Mouse (Mus musculus): ENCODE measurements at regions not wholly inside any gene's neighbourhood (a gene's known extent, or its start where the extent isn't known, plus 50 kb on each side); places are given as distances from the start of the nearest gene placed in this dataset.
A peak's percentile ranks its signal among the peaks of the same experiment; 100 is the strongest.

- peaks cover 53% of the 10 kb centered on the region for H3K27me3 ChIP-seq (ENCODE audit: poor library complexity, severe bottlenecking)
- 0 out of 2 replicates have a peak overlapping the region, but pooled peaks have one; percentile 79 for H3K27ac ChIP-seq
- no peak for DNase-seq (ENCODE audit: extremely low spot score, low spot score)
- H3K4me1 ChIP-seq = peaks cover 14% of the 10 kb centered on the region
- no peaks in the 10 kb centered on the region for H3K36me3 ChIP-seq (replicated peaks)
- peak overlapping the region; percentile 65 for H3K4me3 ChIP-seq
- no peaks in the 10 kb centered on the region for H3K9me3 ChIP-seq
- 10% methylated on average over 9 of the region's 9 CpGs for WGBS
Observed at GRCm38 (mm10) chr6:71012436-71012822, 56.1 kb downstream of the Foxi3 start.

GRCm38 (mm10) chr6:71012823-71013461, 56.6 kb downstream of the Foxi3 start:
- peak; percentile 74 for DNase-seq (ENCODE audit: extremely low spot score, low spot score)
- Histone ChIP-seq H3K36me3 (replicated peaks) (no peaks in the 10 kb centered on the region), H3K4me3 (peak overlapping the region; percentile 65), H3K9me3 (no peaks in the 10 kb centered on the region), H3K4me1 (peaks cover 14% of the 10 kb centered on the region), H3K27me3 (ENCODE audit: poor library complexity, severe bottlenecking) (peaks cover 53% of the 10 kb centered on the region), H3K27ac (peak overlapping the region; percentile 79)
- WGBS = under 1% methylated on average over 38 of the region's 38 CpGs

- peaks cover 22% of the 10 kb centered on the region for H3K4me1 ChIP-seq
- no peak overlapping the region for H3K27ac ChIP-seq
- H3K36me3 ChIP-seq (replicated peaks) = no peaks in the 10 kb centered on the region
- no peaks in the 10 kb centered on the region for H3K9me3 ChIP-seq
- peaks cover 62% of the 10 kb centered on the region for H3K27me3 ChIP-seq (ENCODE audit: poor library complexity, severe bottlenecking)
- no peak overlapping the region for H3K4me3 ChIP-seq
- WGBS = 14% methylated on average over 1 of the region's 1 CpGs
- no peak for DNase-seq (ENCODE audit: extremely low spot score, low spot score)
Observed at GRCm38 (mm10) chr6:71016388-71016787, 60.1 kb downstream of the Foxi3 start.

DNA sequence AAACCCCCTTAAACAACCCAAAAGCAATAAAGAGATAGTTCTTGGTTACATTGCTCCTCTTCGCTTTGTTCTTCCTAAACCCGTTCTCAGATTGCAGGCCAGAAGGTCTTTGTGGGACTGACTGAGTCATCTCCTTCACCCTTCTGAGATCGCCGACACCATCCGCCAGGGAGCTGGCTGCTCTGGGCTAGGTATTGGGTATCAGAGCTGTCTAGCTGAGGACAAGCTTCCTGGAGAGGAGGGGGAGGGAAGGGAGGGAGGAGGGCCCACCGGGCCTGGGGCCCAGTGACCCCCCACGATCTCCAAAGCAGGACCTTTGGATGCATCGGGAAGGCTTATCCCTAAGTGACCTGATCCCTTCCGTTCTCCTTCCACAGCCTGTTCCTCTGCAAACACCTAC, 65.0 kb downstream of the Foxi3 start:
- WGBS = 7% methylated on average over 9 of the region's 9 CpGs
- Histone ChIP-seq H3K27ac (no peak overlapping the region), H3K36me3 (replicated peaks) (no peaks in the 10 kb centered on the region), H3K27me3 (ENCODE audit: poor library complexity, severe bottlenecking) (peaks cover 36% of the 10 kb centered on the region), H3K9me3 (no peaks in the 10 kb centered on the region), H3K4me1 (peaks cover 13% of the 10 kb centered on the region), H3K4me3 (no peak overlapping the region)
- no peak for DNase-seq (ENCODE audit: extremely low spot score, low spot score)

GRCm38 (mm10) chr6:71025472-71025871, 69.1 kb downstream of the Foxi3 start:
- Histone ChIP-seq H3K27ac (no peak overlapping the region), H3K4me3 (no peak overlapping the region), H3K36me3 (replicated peaks) (no peaks in the 10 kb centered on the region), H3K4me1 (peaks cover 16% of the 10 kb centered on the region), H3K27me3 (ENCODE audit: poor library complexity, severe bottlenecking) (peaks cover 22% of the 10 kb centered on the region), H3K9me3 (no peaks in the 10 kb centered on the region)
- 83% methylated on average over 4 of the region's 4 CpGs for WGBS
- no peak for DNase-seq (ENCODE audit: extremely low spot score, low spot score)

GRCm38 (mm10) chr6:71029663-71030062, 73.3 kb downstream of the Foxi3 start:
- WGBS = 84% methylated on average over 6 of the region's 6 CpGs
- no peaks in the 10 kb centered on the region for H3K9me3 ChIP-seq
- no peaks in the 10 kb centered on the region for H3K27me3 ChIP-seq (ENCODE audit: poor library complexity, severe bottlenecking)
- no peak overlapping the region for H3K4me3 ChIP-seq
- DNase-seq (ENCODE audit: extremely low spot score, low spot score) = no peak
- H3K36me3 ChIP-seq (replicated peaks) = no peaks in the 10 kb centered on the region
- no peak overlapping the region for H3K27ac ChIP-seq
- H3K4me1 ChIP-seq = 0 out of 2 replicates have a peak, but pooled peaks cover 3% of the 10 kb centered on the region

GRCm38 (mm10) chr6:71030541-71030940, 74.2 kb downstream of the Foxi3 start:
- WGBS = 78% methylated on average over 5 of the region's 5 CpGs

DNA sequence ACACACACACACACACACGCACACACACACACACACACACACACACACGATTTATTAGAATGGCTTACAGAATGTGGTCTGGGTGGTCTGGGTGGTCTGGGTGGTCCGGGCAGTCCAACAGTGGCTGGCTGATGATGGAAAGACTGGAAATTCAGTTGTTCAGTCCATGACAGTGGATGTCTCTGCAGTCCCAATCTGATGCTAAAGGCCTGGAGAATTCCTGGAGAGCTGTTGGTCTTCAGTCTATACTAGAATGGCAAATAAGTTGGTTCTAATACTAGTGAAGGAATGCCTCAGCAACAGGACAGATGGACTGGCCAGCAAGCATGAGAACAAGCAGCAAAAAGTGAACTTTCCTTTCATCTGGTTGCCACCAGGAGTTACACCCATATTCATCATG, 87.9 kb downstream of the Foxi3 start:
- peaks cover 19% of the 10 kb centered on the region for H3K27me3 ChIP-seq (ENCODE audit: poor library complexity, severe bottlenecking)
- H3K36me3 ChIP-seq (replicated peaks) = no peaks in the 10 kb centered on the region
- H3K4me3 ChIP-seq = no peak overlapping the region
- no peak overlapping the region for H3K27ac ChIP-seq
- peaks cover 21% of the 10 kb centered on the region for H3K4me1 ChIP-seq
- no peaks in the 10 kb centered on the region for H3K9me3 ChIP-seq
- DNase-seq (ENCODE audit: extremely low spot score, low spot score) = no peak
- WGBS = 88% methylated on average over 3 of the region's 3 CpGs

More at GRCm38 (mm10) chr6:71030541-71030940, 74.2 kb downstream of the Foxi3 start:
- Histone ChIP-seq H3K36me3 (replicated peaks) (no peaks in the 10 kb centered on the region), H3K27me3 (ENCODE audit: poor library complexity, severe bottlenecking) (no peaks in the 10 kb centered on the region), H3K27ac (no peak overlapping the region), H3K9me3 (peaks cover under 1% of the 10 kb centered on the region; the same call in 1 of the 2 replicates), H3K4me3 (no peak overlapping the region), H3K4me1 (0 out of 2 replicates have a peak, but pooled peaks cover 3% of the 10 kb centered on the region)
- no peak for DNase-seq (ENCODE audit: extremely low spot score, low spot score)

GRCm38 (mm10) chr6:71045261-71045660, 88.9 kb downstream of the Foxi3 start:
- Histone ChIP-seq H3K4me3 (no peak overlapping the region), H3K36me3 (replicated peaks) (no peaks in the 10 kb centered on the region), H3K4me1 (peaks cover 30% of the 10 kb centered on the region), H3K27ac (no peak overlapping the region), H3K27me3 (ENCODE audit: poor library complexity, severe bottlenecking) (peaks cover 29% of the 10 kb centered on the region), H3K9me3 (no peaks in the 10 kb centered on the region)
- DNase-seq (ENCODE audit: extremely low spot score, low spot score) = no peak
- WGBS = 93% methylated on average over 4 of the region's 4 CpGs

DNA sequence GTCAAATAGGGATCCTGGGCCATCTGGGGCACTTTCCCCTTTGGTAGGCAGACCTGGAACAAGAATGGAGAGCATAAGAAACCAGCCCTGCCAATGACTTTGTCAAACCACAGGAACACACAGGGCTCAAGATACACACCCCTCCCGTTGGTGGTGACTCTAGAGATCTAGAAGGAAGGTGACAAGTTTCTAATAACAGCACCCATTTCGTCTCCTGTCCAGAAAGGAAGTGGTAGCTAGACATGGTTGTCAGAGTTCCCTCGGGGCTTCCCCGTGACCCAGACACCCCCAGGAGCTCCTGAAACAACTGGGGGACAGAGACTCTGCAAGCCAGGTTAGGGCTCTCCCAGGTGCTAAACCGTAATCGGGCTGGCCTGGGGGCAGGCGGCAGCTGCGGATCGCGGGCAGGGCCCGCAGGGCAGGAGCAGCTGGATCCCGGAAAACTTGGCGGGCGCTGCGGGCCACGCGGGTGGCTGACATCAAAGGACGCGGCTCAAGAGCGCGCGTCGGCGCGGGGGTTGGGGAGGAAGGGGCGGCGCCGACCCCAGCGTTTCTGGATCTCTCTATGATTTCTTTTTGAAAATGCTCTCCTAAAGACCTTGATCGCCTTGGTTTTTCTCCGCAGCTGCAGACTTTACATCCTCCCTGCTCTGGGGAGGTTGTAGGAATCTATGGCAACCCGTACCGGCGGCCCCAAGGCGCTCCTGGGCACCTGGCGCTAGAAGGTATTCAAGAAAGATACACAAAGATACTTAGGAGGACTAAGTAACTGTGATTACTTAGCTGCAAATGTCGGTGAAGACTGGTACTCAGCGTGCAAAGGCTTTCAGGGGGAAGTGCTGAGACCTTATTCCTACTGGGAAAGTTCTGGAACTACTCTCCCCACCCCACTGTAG, 92.1 kb downstream of the Foxi3 start:
- Histone ChIP-seq H3K27me3 (ENCODE audit: poor library complexity, severe bottlenecking) (peaks cover 30% of the 10 kb centered on the region), H3K4me3 (peak overlapping the region; percentile 52), H3K27ac (peak overlapping the region; percentile 79), H3K36me3 (replicated peaks) (no peaks in the 10 kb centered on the region), H3K9me3 (no peaks in the 10 kb centered on the region), H3K4me1 (peaks cover 29% of the 10 kb centered on the region)
- DNase-seq (ENCODE audit: extremely low spot score, low spot score) = peak; percentile 39
- 3% methylated on average over 38 of the region's 38 CpGs for WGBS

- Histone ChIP-seq H3K27ac (no peak overlapping the region), H3K36me3 (replicated peaks) (no peaks in the 10 kb centered on the region), H3K4me3 (no peak overlapping the region), H3K9me3 (no peaks in the 10 kb centered on the region), H3K4me1 (peaks cover 29% of the 10 kb centered on the region), H3K27me3 (ENCODE audit: poor library complexity, severe bottlenecking) (peaks cover 30% of the 10 kb centered on the region)
- no peak for DNase-seq (ENCODE audit: extremely low spot score, low spot score)
- WGBS = 57% methylated on average over 5 of the region's 5 CpGs
Observed at GRCm38 (mm10) chr6:71050248-71050647, 93.9 kb downstream of the Foxi3 start.

- Histone ChIP-seq H3K27me3 (ENCODE audit: poor library complexity, severe bottlenecking) (peaks cover 30% of the 10 kb centered on the region), H3K4me1 (peaks cover 29% of the 10 kb centered on the region), H3K36me3 (replicated peaks) (no peaks in the 10 kb centered on the region), H3K27ac (no peak overlapping the region), H3K9me3 (no peaks in the 10 kb centered on the region), H3K4me3 (no peak overlapping the region)
- 4% methylated on average over 14 of the region's 14 CpGs for WGBS
- no peak for DNase-seq (ENCODE audit: extremely low spot score, low spot score)
Observed at GRCm38 (mm10) chr6:71050754-71051213, 93.5 kb downstream of the Thnsl2 start.

All from forebrain, embryonic 10.5 days (tissue).